Mouse (Mus musculus): Measurements from ENCODE around the gene Ist1. TPM values are rescaled to one million over a fixed set of nuclear protein-coding genes. Genes with fewer than 3 reads are reported as not detected.

The Ist1 gene
- polyA plus RNA-seq, 1 experiment from 2014 or later = 162 TPM

- ATAC-seq (ENCODE audit: low FRiP score, low read depth) = no peak
- Histone ChIP-seq H3K4me2 (replicated peaks) (no peak overlapping the region), H3K4me1 (no peaks in the 10 kb centered on the region), H3K36me3 (no peaks in the 10 kb centered on the region), H3K4me3 (no peak overlapping the region), H3K9me3 (no peaks in the 10 kb centered on the region), H3K27ac (no peak overlapping the region), H3K27me3 (no peaks in the 10 kb centered on the region), H3K9ac (no peak overlapping the region)
- 83% methylated on average over 5 of the region's 5 CpGs for whole genome bisulfite sequencing
Measured at GRCm38 (mm10) chr8:109632498-109632897, 60.6 kb downstream of the Ist1 start.

GRCm38 (mm10) chr8:109628638-109629037 lies 64.4 kb downstream of the Ist1 start:
- WGBS = 62% methylated on average over 6 of the region's 6 CpGs
- Histone ChIP-seq H3K27me3 (no peaks in the 10 kb centered on the region), H3K9me3 (peaks cover 6% of the 10 kb centered on the region; the same call in 1 of the 2 replicates), H3K36me3 (no peaks in the 10 kb centered on the region), H3K4me1 (no peaks in the 10 kb centered on the region), H3K4me3 (no peak overlapping the region), H3K27ac (no peak overlapping the region), H3K4me2 (replicated peaks) (no peak overlapping the region), H3K9ac (no peak overlapping the region)
- no peak for ATAC-seq (ENCODE audit: low FRiP score, low read depth)

Other genes starting within 250 kb of the Ist1 start
- gene Pmfbp1, start 199.2 kb downstream of the Ist1 start, polyA plus RNA-seq (2015; fragmentation: Nextera tagmentation; extraction: Ambion mirVana) = 0.23 and 0.29 TPM in 2 replicates
- 27.6 and 29.2 TPM in 2 replicates for gene Dhx38, start 127.4 kb downstream of the Ist1 start, polyA plus RNA-seq (2015; fragmentation: Nextera tagmentation; extraction: Ambion mirVana)
- gene Txnl4b, start 127.4 kb downstream of the Ist1 start, polyA plus RNA-seq (2015; fragmentation: Nextera tagmentation; extraction: Ambion mirVana) = 25.2 and 25.4 TPM in 2 replicates
- gene Hp, start 114.1 kb downstream of the Ist1 start, polyA plus RNA-seq (2015; fragmentation: Nextera tagmentation; extraction: Ambion mirVana) = 1.7 and 2.1 TPM in 2 replicates
- gene Dhodh, start 84.6 kb downstream of the Ist1 start, polyA plus RNA-seq (2015; fragmentation: Nextera tagmentation; extraction: Ambion mirVana) = 49.8 and 54.1 TPM in 2 replicates
- gene Pkd1l3, start 78.7 kb downstream of the Ist1 start, polyA plus RNA-seq (2015; fragmentation: Nextera tagmentation; extraction: Ambion mirVana) = 0.10 and 0.13 TPM in 2 replicates
- gene Zfp821, start 12.3 kb upstream of the Ist1 start, polyA plus RNA-seq (2015; fragmentation: Nextera tagmentation; extraction: Ambion mirVana) = 38.7 and 40.4 TPM in 2 replicates
- gene Atxn1l, start 44.5 kb upstream of the Ist1 start, polyA plus RNA-seq (2015; fragmentation: Nextera tagmentation; extraction: Ambion mirVana) = 6.7 and 11.3 TPM in 2 replicates
- gene Ap1g1, start 85.3 kb upstream of the Ist1 start, polyA plus RNA-seq (2015; fragmentation: Nextera tagmentation; extraction: Ambion mirVana) = 37.4 and 43.0 TPM in 2 replicates
- gene Phlpp2, start 175.3 kb upstream of the Ist1 start, polyA plus RNA-seq (2015; fragmentation: Nextera tagmentation; extraction: Ambion mirVana) = 4.2 and 4.4 TPM in 2 replicates